Mouse (Mus musculus) heart, postnatal 0 days (tissue): ENCODE data around the gene Arhgef11. TPM values are rescaled to one million over a fixed set of nuclear protein-coding genes. Genes with fewer than 3 reads are reported as not detected.

Experiments
- ATAC-seq: fragments of 200-750 bp; cut with Nextera tagmentation; 2 replicates; pipeline ENCODE4 v1.8.0; 2017; ENCODE audit warnings: low read depth, moderate number of reproducible peaks, moderate library complexity; ENCODE audit not compliant: insufficient read depth
- DNase-seq: peaks from one replicate; pipeline ENCODE4 v3.0.0-alpha.2; 2016; ENCODE audit warnings: low spot score
- H3K27ac ChIP-seq: fragments of 300-500 bp; sonication (generic); 2 replicates; pipeline ENCODE4 v1.5.1; 2014; ENCODE audit warnings: low read depth, mild to moderate bottlenecking
- H3K27me3 ChIP-seq: fragments of 300-500 bp; sonication (generic); 2 replicates; pipeline ENCODE4 v1.6.1; 2014; ENCODE audit warnings: low read length, mixed read lengths; ENCODE audit not compliant: control insufficient read depth, insufficient read depth
- H3K36me3 ChIP-seq: fragments of 300-500 bp; sonication (generic); replicated peaks from 2 replicates; pipeline ENCODE4 v1.6.1; 2014; ENCODE audit warnings: low read length, mixed read lengths; ENCODE audit not compliant: control insufficient read depth, insufficient read depth
- H3K4me1 ChIP-seq: fragments of 300-500 bp; sonication (generic); 2 replicates; pipeline ENCODE4 v1.6.1; 2014; ENCODE audit warnings: antibody characterized with exemption; ENCODE audit not compliant: control insufficient read depth, insufficient read depth
- H3K4me2 ChIP-seq: fragments of 300-500 bp; sonication (generic); 2 replicates; pipeline ENCODE4 v1.6.1; 2014; ENCODE audit warnings: low read depth, mild to moderate bottlenecking, low read length, moderate library complexity
- H3K4me3 ChIP-seq: fragments of 300-500 bp; sonication (generic); 2 replicates; pipeline ENCODE4 v1.5.1; 2014; ENCODE audit warnings: low read depth, low read length
- H3K9ac ChIP-seq: fragments of 300-500 bp; sonication (generic); replicated peaks from 2 replicates; pipeline ENCODE4 v1.6.1; 2014; ENCODE audit warnings: low read depth, low read length, mixed read lengths
- H3K9me3 ChIP-seq: fragments of 300-500 bp; sonication (generic); replicated peaks from 2 replicates; pipeline ENCODE4 v1.6.1; 2016; ENCODE audit warnings: low read length; ENCODE audit not compliant: control insufficient read depth
- CTCF ChIP-seq: IDR thresholded peaks from 2 replicates; pipeline ENCODE4 v1.5.1; 2016; ENCODE audit warnings: antibody characterized with exemption, control low read depth, low read depth
- EP300 ChIP-seq: IDR thresholded peaks from 2 replicates; pipeline ENCODE4 v1.6.1; 2016; ENCODE audit warnings: antibody characterized with exemption, low read depth
- WGBS: fragments of 180-500 bp; shearing (Covaris S2); extraction: QIAGEN DNeasy Blood & Tissue Kit; methylation state at CpG from one replicate; pipeline ENCODE4 v1.1.7; 2014; 5-methylcytosine and 5-hydroxymethylcytosine counted together
- polyA plus RNA-seq: library from polyadenylated mRNA; unstranded; fragments of >200 nt; fragmentation: Nextera tagmentation; extraction: Ambion mirVana; gene quantifications from 2 replicates; pipeline ENCODE4 v1.2.1, GENCODE M21; 2015
- total RNA-seq: library from RNA; depleted of rRNA; stranded (reverse); fragments of >200 nt; gene quantifications from 2 replicates; pipeline ENCODE4 v1.2.3, GENCODE M21; 2014; ENCODE audit warnings: low replicate concordance

Arhgef11 gene
- total and polyA plus RNA-seq, 2 experiments from 2014 or later, result 5.3 to 29.9 TPM

- Histone ChIP-seq H3K9ac (no peak overlapping the region), H3K4me3 (no peak overlapping the region), H3K9me3 (no peaks in the 10 kb centered on the region), H3K27me3 (no peaks in the 10 kb centered on the region), H3K27ac (no peak overlapping the region), H3K36me3 (peaks cover 92% of the 10 kb centered on the region), H3K4me2 (no peak overlapping the region), H3K4me1 (no peaks in the 10 kb centered on the region)
- TF ChIP-seq CTCF, result no peak
- no peak for TF ChIP-seq EP300
- ATAC-seq, result no peak
- DNase-seq, result no peak
- WGBS, result 62% methylated on average over 11 of the region's 11 CpGs
Observed at GRCm38 (mm10) chr3:87733984-87734761, 116.8 kb downstream of the Arhgef11 start.

- Histone ChIP-seq H3K27ac (no peak overlapping the region), H3K9ac (no peak overlapping the region), H3K4me2 (no peak overlapping the region), H3K4me1 (no peaks in the 10 kb centered on the region), H3K36me3 (peaks cover 80% of the 10 kb centered on the region), H3K27me3 (no peaks in the 10 kb centered on the region), H3K9me3 (no peaks in the 10 kb centered on the region), H3K4me3 (no peak overlapping the region)
- 79% methylated on average over 9 of the region's 9 CpGs for WGBS
- ATAC-seq (no peak), DNase-seq (no peak)
- no peak for TF ChIP-seq EP300
- no peak for TF ChIP-seq CTCF
Observed at GRCm38 (mm10) chr3:87735335-87735734, 118.0 kb downstream of the Arhgef11 start.

- H3K36me3 ChIP-seq, result peaks cover 48% of the 10 kb centered on the region
- H3K4me2 ChIP-seq, result no peak overlapping the region
- no peaks in the 10 kb centered on the region for H3K27me3 ChIP-seq
- H3K9me3 ChIP-seq, result no peaks in the 10 kb centered on the region
- H3K4me1 ChIP-seq, result no peaks in the 10 kb centered on the region
- no peak overlapping the region for H3K9ac ChIP-seq
- ATAC-seq, result no peak
- 80% methylated on average over 5 of the region's 5 CpGs for WGBS
- TF ChIP-seq EP300, result no peak
- no peak for TF ChIP-seq CTCF
- no peak overlapping the region for H3K4me3 ChIP-seq
- DNase-seq, result no peak
- no peak overlapping the region for H3K27ac ChIP-seq
Observed at GRCm38 (mm10) chr3:87738906-87739305, 121.5 kb downstream of the Arhgef11 start.

- Histone ChIP-seq H3K4me2 (no peak overlapping the region), H3K27me3 (no peaks in the 10 kb centered on the region), H3K4me1 (no peaks in the 10 kb centered on the region), H3K4me3 (no peak overlapping the region), H3K27ac (no peak overlapping the region), H3K36me3 (peaks cover 17% of the 10 kb centered on the region), H3K9me3 (no peaks in the 10 kb centered on the region), H3K9ac (no peak overlapping the region)
- no peak for ATAC-seq
- TF ChIP-seq CTCF, result no peak
- WGBS, result 52% methylated on average over 3 of the region's 3 CpGs
- no peak for DNase-seq
Observed at GRCm38 (mm10) chr3:87742013-87742412, 124.7 kb downstream of the Arhgef11 start.

- WGBS, result 76% methylated on average over 16 of the region's 16 CpGs
- ATAC-seq (no peak), DNase-seq (no peak)
- H3K27ac ChIP-seq, result no peak overlapping the region
- no peaks in the 10 kb centered on the region for H3K9me3 ChIP-seq
- H3K4me2 ChIP-seq, result no peak overlapping the region
- H3K4me3 ChIP-seq, result no peak overlapping the region
- H3K4me1 ChIP-seq, result no peaks in the 10 kb centered on the region
- TF ChIP-seq CTCF (no peak), EP300 (no peak)
- peaks cover 10% of the 10 kb centered on the region; the same call in 1 of the 2 replicates for H3K36me3 ChIP-seq
- H3K27me3 ChIP-seq, result no peaks in the 10 kb centered on the region
- no peak overlapping the region for H3K9ac ChIP-seq
Observed at GRCm38 (mm10) chr3:87742735-87743134, 125.4 kb downstream of the Arhgef11 start.

GRCm38 (mm10) chr3:87743927-87744326, 126.6 kb downstream of the Arhgef11 start:
- no peaks in the 10 kb centered on the region for H3K9me3 ChIP-seq
- 80% methylated on average over 4 of the region's 4 CpGs for WGBS
- no peak overlapping the region for H3K27ac ChIP-seq
- DNase-seq (no peak), ATAC-seq (no peak)
- H3K4me2 ChIP-seq, result no peak overlapping the region
- TF ChIP-seq EP300 (no peak), CTCF (no peak)
- H3K4me3 ChIP-seq, result no peak overlapping the region
- no peaks in the 10 kb centered on the region for H3K4me1 ChIP-seq
- no peaks in the 10 kb centered on the region; the same call in 1 of the 2 replicates for H3K36me3 ChIP-seq
- H3K9ac ChIP-seq, result no peak overlapping the region
- peaks cover 5% of the 10 kb centered on the region; the same call in 1 of the 2 replicates for H3K27me3 ChIP-seq
